Mouse (Mus musculus): ENCODE data around the gene Slc25a10.

GRCm38 (mm10) chr11:120493351-120493750 is 1.7 kb downstream of the Slc25a10 start:
- TF ChIP-seq CTCF (IDR thresholded peaks at IDR 0.05; ENCODE audit: control insufficient read depth, insufficient read depth, insufficient replicate concordance, low read depth, low read length) = no peak
- no peak for TF ChIP-seq POLR2A (IDR thresholded peaks at IDR 0.05; ENCODE audit: control insufficient read depth, low read depth, low read length)

All from testis, adult 2 months (tissue).